Mouse (Mus musculus) brain, embryonic 14.5 days (tissue): Measurements from ENCODE around the gene Agk.

Experiments used
- CTCF ChIP-seq: fragments of 200-500 bp; IDR thresholded peaks from 2 replicates; pipeline ENCODE4 v1.5.1; 2012; ENCODE audit warnings: inconsistent platforms, mild to moderate bottlenecking, moderate library complexity, borderline replicate concordance; ENCODE audit not compliant: insufficient read depth, insufficient read length; ENCODE audit errors: extremely low read depth
- POLR2A ChIP-seq: fragments of 200-500 bp; IDR thresholded peaks from 2 replicates; pipeline ENCODE4 v1.6.1; 2012; ENCODE audit warnings: mild to moderate bottlenecking, inconsistent platforms, borderline replicate concordance; ENCODE audit not compliant: poor library complexity, insufficient read depth, insufficient read length, severe bottlenecking; ENCODE audit errors: extremely low read depth

DNA sequence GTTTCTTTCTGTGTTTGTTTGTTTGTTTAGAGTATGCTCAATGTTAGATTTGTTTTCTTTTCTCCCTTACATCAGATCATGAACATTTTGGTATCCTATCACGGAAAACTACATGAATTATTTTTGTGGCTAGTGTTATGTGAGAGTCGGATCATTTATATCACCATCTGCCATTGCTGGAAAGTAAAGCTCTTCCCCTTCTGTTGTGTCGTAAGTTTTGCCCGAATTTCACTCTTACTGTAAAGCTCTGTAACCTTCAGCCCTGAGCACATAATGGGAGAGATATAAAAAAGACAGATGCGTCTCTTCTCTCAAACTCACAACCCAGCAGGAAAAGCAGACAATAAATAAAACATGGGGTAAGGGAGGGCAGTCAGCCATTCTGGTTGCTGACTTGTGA is 114.0 kb downstream of the Agk start, which contains the start of gene Wee2:
- TF ChIP-seq CTCF = no peak
- no peak for TF ChIP-seq POLR2A
